Mouse (Mus musculus): ENCODE results near the gene Kmt2a.

Kmt2a gene

GRCm38 (mm10) chr9:44881221-44881871 is at the start of gene Kmt2a:
Kmt2a (minus strand) TSS chr9:44881296.
- peak; percentile 93 for DNase-seq (ENCODE audit: extremely low read depth, insufficient read length, low spot score)

- DNase-seq (ENCODE audit: extremely low read depth, insufficient read length, low spot score): no peak
Measured at GRCm38 (mm10) chr9:44921543-44921942, 40.4 kb upstream of the Kmt2a start.

GRCm38 (mm10) chr9:44921123-44921468 is 40.0 kb upstream of the Kmt2a start:
- DNase-seq (ENCODE audit: extremely low read depth, insufficient read length, low spot score): no peak

- peak; percentile 86 for DNase-seq (ENCODE audit: extremely low read depth, insufficient read length, low spot score)
Measured at GRCm38 (mm10) chr9:44920374-44921122, 39.5 kb upstream of the Kmt2a start, which contains the start of gene Atp5l. Atp5l (minus strand) TSS chr9:44920742.

- DNase-seq (ENCODE audit: extremely low read depth, insufficient read length, low spot score): peak; percentile 28
Measured at GRCm38 (mm10) chr9:44919606-44920005, 38.5 kb upstream of the Kmt2a start.

- DNase-seq (ENCODE audit: extremely low read depth, insufficient read length, low spot score): peak; percentile 33
Measured at GRCm38 (mm10) chr9:44916196-44916595, 35.1 kb upstream of the Kmt2a start.

GRCm38 (mm10) chr9:44914706-44915105 is 33.6 kb upstream of the Kmt2a start:
- DNase-seq (ENCODE audit: extremely low read depth, insufficient read length, low spot score): no peak

GRCm38 (mm10) chr9:44911365-44911764 is 30.3 kb upstream of the Kmt2a start:
- no peak for DNase-seq (ENCODE audit: extremely low read depth, insufficient read length, low spot score)

- peak; percentile 59 for DNase-seq (ENCODE audit: extremely low read depth, insufficient read length, low spot score)
Measured at GRCm38 (mm10) chr9:44905620-44906019, 24.5 kb upstream of the Kmt2a start.

- DNase-seq (ENCODE audit: extremely low read depth, insufficient read length, low spot score): peak; percentile 84
Measured at GRCm38 (mm10) chr9:44904964-44905363, 23.9 kb upstream of the Kmt2a start.

- DNase-seq (ENCODE audit: extremely low read depth, insufficient read length, low spot score): peak; percentile 74
Measured at GRCm38 (mm10) chr9:44903856-44904255, 22.8 kb upstream of the Kmt2a start.

- DNase-seq (ENCODE audit: extremely low read depth, insufficient read length, low spot score): no peak
Measured at GRCm38 (mm10) chr9:44900402-44900801, 19.3 kb upstream of the Kmt2a start.

- DNase-seq (ENCODE audit: extremely low read depth, insufficient read length, low spot score): no peak
Measured at GRCm38 (mm10) chr9:44899716-44900115, 18.6 kb upstream of the Kmt2a start.

GRCm38 (mm10) chr9:44897024-44897423 is 15.9 kb upstream of the Kmt2a start:
- no peak for DNase-seq (ENCODE audit: extremely low read depth, insufficient read length, low spot score)

- no peak for DNase-seq (ENCODE audit: extremely low read depth, insufficient read length, low spot score)
Measured at GRCm38 (mm10) chr9:44892664-44893063, 11.6 kb upstream of the Kmt2a start.

- DNase-seq (ENCODE audit: extremely low read depth, insufficient read length, low spot score): no peak
Measured at GRCm38 (mm10) chr9:44891210-44891609, 10.1 kb upstream of the Kmt2a start.

- DNase-seq (ENCODE audit: extremely low read depth, insufficient read length, low spot score): no peak
Measured at GRCm38 (mm10) chr9:44890122-44890521, 9.0 kb upstream of the Kmt2a start.

- no peak for DNase-seq (ENCODE audit: extremely low read depth, insufficient read length, low spot score)
Measured at GRCm38 (mm10) chr9:44888114-44888624, 7.1 kb upstream of the Kmt2a start.

- no peak for DNase-seq (ENCODE audit: extremely low read depth, insufficient read length, low spot score)
Measured at GRCm38 (mm10) chr9:44882981-44883569, 2.0 kb upstream of the Kmt2a start.

- DNase-seq (ENCODE audit: extremely low read depth, insufficient read length, low spot score): peak; percentile 69
Measured at GRCm38 (mm10) chr9:44882436-44882980, 1.4 kb upstream of the Kmt2a start.

GRCm38 (mm10) chr9:44881941-44882435 is 892 bp upstream of the Kmt2a start:
- peak; percentile 81 for DNase-seq (ENCODE audit: extremely low read depth, insufficient read length, low spot score)

All from 3134 (cell line).